Mouse (Mus musculus) liver, postnatal 0 days (tissue): ENCODE data around the gene Arrdc2.

Experiments used
- CTCF ChIP-seq: sonication (generic); IDR thresholded peaks from 2 replicates; pipeline ENCODE4 v1.5.1; 2016; ENCODE audit warnings: antibody characterized with exemption, low read depth
- EP300 ChIP-seq: IDR thresholded peaks from 2 replicates; pipeline ENCODE4 v1.6.1; 2016; ENCODE audit warnings: antibody characterized with exemption, low read depth, mild to moderate bottlenecking

GRCm38 (mm10) chr8:70885612-70886011 lies 46.1 kb upstream of the Arrdc2 start:
- no peak for TF ChIP-seq CTCF
- no peak for TF ChIP-seq EP300
